13 mouse cellular contexts compared by ENCODE assay signal in genomic region chr2:120578286-120578685, GRCm38 (mm10). TPM values are rescaled to one million over a fixed set of nuclear protein-coding genes. Genes with fewer than 3 reads are reported as not detected.
DNase-seq lines count a peak whose midpoint lies in the region; ATAC-seq and TF ChIP-seq lines count a peak whose summit lies in the region.
"Had no signal": no experiment of that assay in that cellular context is flagged by ENCODE, and none has a peak within 500 bp of the region (broad histone marks: within the 10 kb centered on the region; RNA-seq: fewer than 3 reads in every experiment).

No protein-coding gene starts in this region.

- no peak overlapping the region for H3K4me3 ChIP-seq in bone marrow macrophage, adult 2 months (ENCODE audit: insufficient read depth, low read length)
- H3K4me3 ChIP-seq: hindbrain, embryonic 15.5 days; limb, embryonic 12.5 days had no signal

- no peak for TF ChIP-seq CTCF in bone marrow macrophage, adult 2 months (IDR thresholded peaks at IDR 0.05; ENCODE audit: low read depth, low read length)

- DNase-seq in kidney, adult 9 months = peak; percentile 24
- no peak for DNase-seq in kidney, adult 11 months
- DNase-seq in CD4-positive, CD25-positive, alpha-beta regulatory T cell, adult 2 months (ENCODE audit: low read depth, low spot score) = peak; percentile 56
- DNase-seq in embryo, embryonic 10 days (ENCODE audit: low spot score) = no peak
- DNase-seq in adrenal gland, adult 18-20 months (ENCODE audit: low spot score in 2 of 2) = no peak
- no peak for DNase-seq in spleen, adult 18-20 months
- DNase-seq: adrenal gland, postnatal 36 days; gastrocnemius, postnatal 14 days; layer of hippocampus, adult 9-11 months had no signal

- peak overlapping the region; percentile 46 for H3K27ac ChIP-seq in bone marrow macrophage, adult 2 months (ENCODE audit: insufficient read depth, low read depth, low read length)
- H3K27ac ChIP-seq: hindbrain, embryonic 15.5 days; limb, embryonic 12.5 days had no signal

- peak; percentile 96 for ATAC-seq in megakaryocyte, adult 5-6 weeks (ENCODE audit: poor library complexity, severe bottlenecking)

- peaks cover 37% of the 10 kb centered on the region for H3K4me1 ChIP-seq in bone marrow macrophage, adult 2 months (ENCODE audit: control insufficient read depth, insufficient read depth, low read length)
- H3K4me1 ChIP-seq: hindbrain, embryonic 15.5 days had no signal

- no peak for TF ChIP-seq POLR2A in bone marrow macrophage, adult 2 months (IDR thresholded peaks at IDR 0.05; ENCODE audit: borderline replicate concordance, low read depth, low read length)

RNA-seq across cellular contexts. Expression of gene Snap23, which starts 10.8 kb away (rescaled TPM):
- 248 and 266 TPM in 2 replicates for polyA plus RNA-seq in bone marrow macrophage, adult 2 months (2012; ENCODE audit: insufficient read depth, insufficient read length, missing spikeins)
- 91.5 and 104 TPM in 2 replicates for total RNA-seq in megakaryocyte, adult 5-6 weeks (2015)
- 110 and 138 TPM in 2 replicates for total RNA-seq in megakaryocyte, adult 5-6 weeks (2017)
- 10 to 100 TPM; 62.0 to 63.1 TPM for total RNA-seq in adrenal gland, adult 18-20 months (2021)

RNA-seq across cellular contexts. Expression of gene Zfp106, which starts 14.6 kb away (rescaled TPM):
- polyA plus RNA-seq in bone marrow macrophage, adult 2 months (2012; ENCODE audit: insufficient read depth, insufficient read length, missing spikeins) = 66.2 and 79.1 TPM in 2 replicates
- 73.6 and 82.4 TPM in 2 replicates for total RNA-seq in megakaryocyte, adult 5-6 weeks (2015)
- total RNA-seq in megakaryocyte, adult 5-6 weeks (2017) = 57.3 and 84.2 TPM in 2 replicates
- 100 to 1,000 TPM; 103 to 117 TPM for total RNA-seq in adrenal gland, adult 18-20 months (2021)

RNA-seq across cellular contexts. Expression of gene Haus2, which starts 30.9 kb away (rescaled TPM):
- polyA plus RNA-seq in bone marrow macrophage, adult 2 months (2012; ENCODE audit: insufficient read depth, insufficient read length, missing spikeins) = 9.5 and 10.3 TPM in 2 replicates
- 15.6 and 20.1 TPM in 2 replicates for total RNA-seq in megakaryocyte, adult 5-6 weeks (2015)
- 7.8 and 12.1 TPM in 2 replicates for total RNA-seq in megakaryocyte, adult 5-6 weeks (2017)
- total RNA-seq in adrenal gland, adult 18-20 months (2021) = 1 to 10 TPM; 9.0 to 9.3 TPM

RNA-seq across cellular contexts. Expression of gene Lrrc57, which starts 31.0 kb away (rescaled TPM):
- 17.5 and 18.3 TPM in 2 replicates for polyA plus RNA-seq in bone marrow macrophage, adult 2 months (2012; ENCODE audit: insufficient read depth, insufficient read length, missing spikeins)
- total RNA-seq in megakaryocyte, adult 5-6 weeks (2015) = 21.2 and 24.6 TPM in 2 replicates
- total RNA-seq in megakaryocyte, adult 5-6 weeks (2017) = 19.6 and 21.3 TPM in 2 replicates
- total RNA-seq in adrenal gland, adult 18-20 months (2021) = 10 to 100 TPM; 12.5 to 12.8 TPM

RNA-seq across cellular contexts. Expression of gene Stard9, which starts 50.6 kb away (rescaled TPM):
- polyA plus RNA-seq in bone marrow macrophage, adult 2 months (2012; ENCODE audit: insufficient read depth, insufficient read length, missing spikeins) = 71.4 and 75.3 TPM in 2 replicates
- total RNA-seq in megakaryocyte, adult 5-6 weeks (2015) = 23.6 and 26.2 TPM in 2 replicates
- 16.4 and 20.9 TPM in 2 replicates for total RNA-seq in megakaryocyte, adult 5-6 weeks (2017)
- total RNA-seq in adrenal gland, adult 18-20 months (2021) = 1 to 10 TPM; 6.2 to 8.0 TPM

Comparison
In these comparisons a context has a peak if more than half of its experiments do, and no peak if none do; other contexts are left out.
1. DNase-seq: peak in kidney, adult 9 months (single experiment) and CD4-positive, CD25-positive, alpha-beta regulatory T cell, adult 2 months (single experiment); none in kidney, adult 11 months (single experiment), embryo, embryonic 10 days (single experiment), adrenal gland, adult 18-20 months (0 of 2) and spleen, adult 18-20 months (0 of 2).